Mouse (Mus musculus): ENCODE results near the gene Hadh. TPM values are rescaled to one million over a fixed set of nuclear protein-coding genes. Genes with fewer than 3 reads are reported as not detected.

Gene Hadh
- polyA plus RNA-seq, 1 experiment, result 70.7 TPM

- no peak overlapping the region for H3K9ac ChIP-seq (ENCODE audit: low read depth, poor library complexity, severe bottlenecking)
- H3K27me3 ChIP-seq (ENCODE audit: control insufficient read depth, insufficient read depth, low read length, poor library complexity, severe bottlenecking), result no peaks in the 10 kb centered on the region
- H3K36me3 ChIP-seq (ENCODE audit: control insufficient read depth, insufficient read depth, low read length, poor library complexity, severe bottlenecking), result no peaks in the 10 kb centered on the region; the same call in 1 of the 2 replicates
- no peaks in the 10 kb centered on the region for H3K9me3 ChIP-seq (replicated peaks; ENCODE audit: control insufficient read depth, insufficient read depth, low read length, poor library complexity, severe bottlenecking)
- H3K4me1 ChIP-seq (ENCODE audit: control insufficient read depth, insufficient read depth, low read length), result peaks cover 6% of the 10 kb centered on the region
- TF ChIP-seq POLR2A (IDR thresholded peaks at IDR 0.05; ENCODE audit: insufficient read depth, low read length) (no peak), EP300 (IDR thresholded peaks at IDR 0.05; ENCODE audit: insufficient read depth, low read depth, low read length) (no peak), CTCF (IDR thresholded peaks at IDR 0.05; ENCODE audit: low read depth, low read length) (no peak)
- no peak overlapping the region for H3K4me3 ChIP-seq (ENCODE audit: low read depth, low read length)
- no peak overlapping the region for H3K27ac ChIP-seq (ENCODE audit: insufficient read depth, low read length)
These were observed 24.5 kb downstream of the Hadh start for GRCm38 (mm10) chr3:131247447-131247846.

- Histone ChIP-seq H3K27me3 (ENCODE audit: control insufficient read depth, insufficient read depth, low read length, poor library complexity, severe bottlenecking) (no peaks in the 10 kb centered on the region), H3K9me3 (replicated peaks; ENCODE audit: control insufficient read depth, insufficient read depth, low read length, poor library complexity, severe bottlenecking) (no peaks in the 10 kb centered on the region), H3K27ac (ENCODE audit: insufficient read depth, low read length) (no peak overlapping the region), H3K4me1 (ENCODE audit: control insufficient read depth, insufficient read depth, low read length) (peaks cover 6% of the 10 kb centered on the region), H3K9ac (ENCODE audit: low read depth, poor library complexity, severe bottlenecking) (no peak overlapping the region), H3K4me3 (ENCODE audit: low read depth, low read length) (no peak overlapping the region), H3K36me3 (ENCODE audit: control insufficient read depth, insufficient read depth, low read length, poor library complexity, severe bottlenecking) (no peaks in the 10 kb centered on the region; the same call in 1 of the 2 replicates)
- TF ChIP-seq POLR2A (IDR thresholded peaks at IDR 0.05; ENCODE audit: insufficient read depth, low read length) (no peak), CTCF (IDR thresholded peaks at IDR 0.05; ENCODE audit: low read depth, low read length) (no peak), EP300 (IDR thresholded peaks at IDR 0.05; ENCODE audit: insufficient read depth, low read depth, low read length) (no peak)
These were observed 25.3 kb downstream of the Hadh start for GRCm38 (mm10) chr3:131246579-131247046.

- TF ChIP-seq POLR2A (IDR thresholded peaks at IDR 0.05; ENCODE audit: insufficient read depth, low read length) (no peak), CTCF (IDR thresholded peaks at IDR 0.05; ENCODE audit: low read depth, low read length) (peak; percentile 86), EP300 (IDR thresholded peaks at IDR 0.05; ENCODE audit: insufficient read depth, low read depth, low read length) (peak; percentile 89; the same call in 1 of the 2 replicates)
- Histone ChIP-seq H3K9me3 (replicated peaks; ENCODE audit: control insufficient read depth, insufficient read depth, low read length, poor library complexity, severe bottlenecking) (no peaks in the 10 kb centered on the region), H3K4me1 (ENCODE audit: control insufficient read depth, insufficient read depth, low read length) (peaks cover 6% of the 10 kb centered on the region), H3K36me3 (ENCODE audit: control insufficient read depth, insufficient read depth, low read length, poor library complexity, severe bottlenecking) (no peaks in the 10 kb centered on the region; the same call in 1 of the 2 replicates), H3K4me3 (ENCODE audit: low read depth, low read length) (no peak overlapping the region), H3K27me3 (ENCODE audit: control insufficient read depth, insufficient read depth, low read length, poor library complexity, severe bottlenecking) (no peaks in the 10 kb centered on the region), H3K9ac (ENCODE audit: low read depth, poor library complexity, severe bottlenecking) (no peak overlapping the region), H3K27ac (ENCODE audit: insufficient read depth, low read length) (no peak overlapping the region)
These were observed 25.9 kb downstream of the Hadh start for GRCm38 (mm10) chr3:131245766-131246578.

GRCm38 (mm10) chr3:131237785-131238633 lies 33.9 kb downstream of the Hadh start:
- Histone ChIP-seq H3K4me3 (ENCODE audit: low read depth, low read length) (no peak overlapping the region), H3K9me3 (replicated peaks; ENCODE audit: control insufficient read depth, insufficient read depth, low read length, poor library complexity, severe bottlenecking) (no peaks in the 10 kb centered on the region), H3K27me3 (ENCODE audit: control insufficient read depth, insufficient read depth, low read length, poor library complexity, severe bottlenecking) (no peaks in the 10 kb centered on the region), H3K36me3 (ENCODE audit: control insufficient read depth, insufficient read depth, low read length, poor library complexity, severe bottlenecking) (peaks cover 2% of the 10 kb centered on the region; the same call in 1 of the 2 replicates), H3K9ac (ENCODE audit: low read depth, poor library complexity, severe bottlenecking) (no peak overlapping the region), H3K4me1 (ENCODE audit: control insufficient read depth, insufficient read depth, low read length) (no peaks in the 10 kb centered on the region), H3K27ac (ENCODE audit: insufficient read depth, low read length) (no peak overlapping the region)
- no peak for TF ChIP-seq POLR2A (IDR thresholded peaks at IDR 0.05; ENCODE audit: insufficient read depth, low read length)
- no peak for TF ChIP-seq EP300 (IDR thresholded peaks at IDR 0.05; ENCODE audit: insufficient read depth, low read depth, low read length)
- peak; percentile 87 for TF ChIP-seq CTCF (IDR thresholded peaks at IDR 0.05; ENCODE audit: low read depth, low read length)

- Histone ChIP-seq H3K9ac (ENCODE audit: low read depth, poor library complexity, severe bottlenecking) (no peak overlapping the region), H3K9me3 (replicated peaks; ENCODE audit: control insufficient read depth, insufficient read depth, low read length, poor library complexity, severe bottlenecking) (no peaks in the 10 kb centered on the region), H3K27ac (ENCODE audit: insufficient read depth, low read length) (no peak overlapping the region), H3K36me3 (ENCODE audit: control insufficient read depth, insufficient read depth, low read length, poor library complexity, severe bottlenecking) (peaks cover 2% of the 10 kb centered on the region; the same call in 1 of the 2 replicates), H3K4me1 (ENCODE audit: control insufficient read depth, insufficient read depth, low read length) (no peaks in the 10 kb centered on the region), H3K27me3 (ENCODE audit: control insufficient read depth, insufficient read depth, low read length, poor library complexity, severe bottlenecking) (no peaks in the 10 kb centered on the region), H3K4me3 (ENCODE audit: low read depth, low read length) (no peak overlapping the region)
- TF ChIP-seq CTCF (IDR thresholded peaks at IDR 0.05; ENCODE audit: low read depth, low read length), result no peak
- no peak for TF ChIP-seq POLR2A (IDR thresholded peaks at IDR 0.05; ENCODE audit: insufficient read depth, low read length)
- TF ChIP-seq EP300 (IDR thresholded peaks at IDR 0.05; ENCODE audit: insufficient read depth, low read depth, low read length), result no peak
These were observed 34.8 kb downstream of the Hadh start for GRCm38 (mm10) chr3:131237061-131237460.
